Mouse (Mus musculus): ENCODE measurements around the gene Zfp282. TPM values are rescaled to one million over a fixed set of nuclear protein-coding genes. Genes with fewer than 3 reads are reported as not detected.

Zfp282 gene
- total RNA-seq, 1 experiment from 2014 or later = 15.6 TPM

Other genes starting within 250 kb of the Zfp282 start
- 86.2 and 93.9 TPM in 2 replicates for gene Pdia4, start 63.8 kb upstream of the Zfp282 start, total RNA-seq (2021)
- 1.6 and 2.9 TPM in 2 replicates for gene Zfp786, start 46.3 kb upstream of the Zfp282 start, total RNA-seq (2021)
- 16.7 and 19.4 TPM in 2 replicates for gene Zfp398, start 41.5 kb upstream of the Zfp282 start, total RNA-seq (2021)
- 18.9 and 19.2 TPM in 2 replicates for gene Zfp212, start 43.3 kb downstream of the Zfp282 start, total RNA-seq (2021)
- 7.9 and 9.0 TPM in 2 replicates for gene Zfp956, start 76.2 kb downstream of the Zfp282 start, total RNA-seq (2021)
- gene Zfp777, start 171.7 kb downstream of the Zfp282 start, total RNA-seq (2021) = 27.1 and 28.2 TPM in 2 replicates
- gene Zfp746, start 209.4 kb downstream of the Zfp282 start, total RNA-seq (2021) = 24.6 and 29.7 TPM in 2 replicates